Mouse (Mus musculus) kidney, adult 18-20 months (tissue): ENCODE measurements around the gene Gm4216.
"Not testable (repeated sequence)": the region's sequence is repeated elsewhere in the genome, so short reads cannot be mapped to it uniquely, and the experiment has no call there.

Experiments
- DNase-seq: peaks from one replicate; pipeline ENCODE4 v3.0.0; 2021

Gm4216 gene

DNA sequence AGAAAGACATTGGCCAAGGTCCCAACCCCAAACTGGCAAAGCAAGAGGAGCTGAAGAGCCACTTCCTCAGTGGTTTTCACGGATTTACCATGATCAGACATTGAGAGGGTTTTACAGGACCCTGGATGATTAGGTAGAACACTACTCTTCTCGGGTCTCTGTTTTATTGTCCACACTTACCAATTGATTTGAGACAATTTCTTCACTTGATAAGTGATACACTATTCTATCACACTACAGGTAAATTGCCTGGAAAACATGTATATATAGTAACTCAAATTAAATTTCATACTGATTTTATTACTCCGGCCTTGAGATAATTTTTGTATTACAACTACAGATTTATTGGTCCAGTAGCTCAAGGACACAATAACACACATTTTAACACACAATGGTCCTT lies at the start of gene Gm4216:
Gm4216 (minus strand) TSS at position 101 of the 400 bp plus-strand sequence.
- not testable (repeated sequence) for DNase-seq

DNA sequence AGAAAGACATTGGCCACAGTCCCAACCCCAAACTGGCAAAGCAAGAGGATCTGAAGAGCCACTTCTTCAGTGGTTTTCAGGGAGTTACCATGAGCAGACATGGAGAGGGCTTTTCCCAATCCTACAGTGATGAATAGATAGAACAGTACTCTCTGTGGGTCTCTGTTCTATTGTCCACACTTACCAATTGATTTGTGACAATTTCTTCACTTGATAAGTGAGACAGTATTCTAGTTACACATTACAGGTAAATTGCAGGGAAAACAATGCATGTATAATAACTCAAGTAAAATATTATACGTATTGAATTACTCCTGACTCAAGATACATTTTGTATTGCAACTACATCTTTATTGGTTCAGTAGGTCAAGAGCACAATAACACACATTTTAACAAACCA lies 47.6 kb upstream of the Gm4216 start, which contains the start of gene Gm8720:
Gm8720 (minus strand) TSS at position 101 of the 400 bp plus-strand sequence.
- not testable (repeated sequence) for DNase-seq

DNA sequence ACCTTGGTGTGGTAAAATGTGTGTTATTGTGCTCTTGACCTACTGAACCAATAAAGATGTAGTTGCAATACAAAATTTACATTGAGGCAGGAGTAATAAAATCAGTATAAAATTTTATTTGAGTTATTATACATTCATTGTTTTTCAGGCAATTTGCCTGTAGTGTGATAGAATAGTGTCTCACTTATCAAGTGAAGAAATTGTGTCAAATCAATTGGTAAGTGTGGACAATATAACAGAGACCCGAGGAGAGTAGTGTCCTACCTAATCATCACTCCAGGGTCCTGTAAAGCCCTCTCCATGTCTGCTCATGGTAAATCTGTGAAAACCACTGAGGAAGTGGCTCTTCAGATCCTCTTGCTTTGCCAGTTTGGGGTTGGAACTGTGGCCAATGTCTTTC lies 35.5 kb upstream of the Gm4216 start, which contains the start of gene Vmn1r163:
Vmn1r163 (plus strand) TSS at position 301 of the 400 bp plus-strand sequence.
- not testable (repeated sequence) for DNase-seq

DNA sequence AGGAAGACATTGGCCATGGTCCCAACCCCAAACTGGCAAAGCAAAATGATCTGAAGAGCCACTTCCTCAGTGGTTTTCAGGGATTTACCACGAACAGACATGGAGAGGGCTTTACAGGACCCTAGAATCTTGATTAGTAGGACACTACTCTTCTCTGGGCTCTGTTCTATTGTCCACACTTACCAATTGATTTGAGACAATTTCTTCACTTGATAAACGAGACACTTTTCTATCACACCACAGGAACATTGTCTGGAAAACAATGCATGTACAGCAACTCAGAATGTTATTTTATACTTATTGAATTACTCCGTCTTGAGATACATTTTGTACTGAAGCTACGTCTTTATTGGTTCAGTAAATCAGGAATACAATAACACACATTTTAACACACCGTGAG lies 35.1 kb downstream of the Gm4216 start, which contains the start of gene Gm4214:
Gm4214 (minus strand) TSS at position 101 of the 400 bp plus-strand sequence.
- not testable (repeated sequence) for DNase-seq
